Mouse (Mus musculus): ENCODE results near the gene Gm9046.
"Not testable (repeated sequence)": the region's sequence is repeated elsewhere in the genome, so short reads cannot be mapped to it uniquely, and the experiment has no call there.

Gm9046 gene

GRCm38 (mm10) chr10:118343155-118343554, at the start of gene Gm9046:
Gene Gm9046, minus strand, starts transcription at chr10:118343255.
- in situ Hi-C loops (cut with MseI, MboI) = not testable (repeated sequence)

- in situ Hi-C loops (cut with MseI, MboI) = no loop called here
Measured at GRCm38 (mm10) chr10:118370443-118370842, 27.4 kb upstream of the Gm9046 start.

DNA sequence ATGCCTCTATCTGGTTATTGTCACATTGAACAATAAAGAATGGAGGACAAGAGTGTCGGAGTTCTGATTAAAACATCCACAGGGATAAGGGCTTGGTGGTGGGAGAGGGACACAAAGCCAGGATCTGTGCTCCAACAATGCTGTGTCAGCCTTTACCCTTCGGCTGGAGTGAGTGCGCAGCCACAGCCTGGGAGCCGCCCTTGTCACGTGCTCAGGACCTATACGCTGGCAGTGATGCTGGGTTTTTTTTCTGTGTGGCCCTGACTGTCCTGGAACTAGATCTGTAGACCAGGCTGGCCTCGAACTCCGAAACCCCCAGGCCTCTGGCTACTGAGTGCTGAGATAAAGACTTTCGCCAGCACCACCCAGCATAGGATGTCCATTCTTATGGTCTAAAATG, 26.5 kb upstream of the Gm9046 start:
- in situ Hi-C loops (cut with MseI, MboI) = no loop called here

GRCm38 (mm10) chr10:118354005-118354404, 10.9 kb upstream of the Gm9046 start, which contains the start of gene Gm9049:
Gene Gm9049, minus strand, starts transcription at chr10:118354105.
- in situ Hi-C loops (cut with MseI, MboI) = not testable (repeated sequence)

DNA sequence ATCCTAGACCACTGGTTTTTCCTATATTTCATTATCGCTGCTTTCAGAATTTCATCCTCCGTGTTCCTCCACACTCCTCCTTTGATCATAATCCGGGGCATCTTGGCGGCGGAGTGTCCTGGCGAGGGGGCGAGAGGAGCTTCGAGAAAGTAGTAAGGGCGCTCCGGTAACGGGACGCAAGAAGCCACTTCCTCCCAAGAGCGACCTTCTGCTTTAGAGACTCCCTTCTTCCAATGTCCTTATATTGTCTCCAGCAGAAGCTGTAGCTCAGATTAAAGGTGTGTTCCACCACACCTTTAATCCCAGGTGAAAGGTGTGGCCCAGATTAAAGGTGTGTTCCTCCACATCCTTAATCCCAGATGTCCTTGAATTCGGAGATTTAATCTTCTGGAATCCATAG, 5.5 kb upstream of the Gm9046 start, which contains the start of gene Gm9048:
TSS of gene Gm9048 (minus strand) at position 101 of the 400 bp plus-strand sequence.
- in situ Hi-C loops (cut with MseI, MboI) = not testable (repeated sequence)

GRCm38 (mm10) chr10:118337731-118338130, 5.3 kb downstream of the Gm9046 start, which contains the start of gene Gm9045:
Gene Gm9045, minus strand, starts transcription at chr10:118337831.
- in situ Hi-C loops (cut with MseI, MboI) = not testable (repeated sequence)

- in situ Hi-C loops (cut with MseI, MboI) = not testable (repeated sequence)
Measured at GRCm38 (mm10) chr10:118332308-118332707, 10.7 kb downstream of the Gm9046 start, which contains the start of gene Gm9044. Gene Gm9044, minus strand, starts transcription at chr10:118332408.

- in situ Hi-C loops (cut with MseI, MboI) = not testable (repeated sequence)
Measured at GRCm38 (mm10) chr10:118326869-118327268, 16.2 kb downstream of the Gm9046 start, which contains the start of gene Gm9040. Gene Gm9040, minus strand, starts transcription at chr10:118326969.

DNA sequence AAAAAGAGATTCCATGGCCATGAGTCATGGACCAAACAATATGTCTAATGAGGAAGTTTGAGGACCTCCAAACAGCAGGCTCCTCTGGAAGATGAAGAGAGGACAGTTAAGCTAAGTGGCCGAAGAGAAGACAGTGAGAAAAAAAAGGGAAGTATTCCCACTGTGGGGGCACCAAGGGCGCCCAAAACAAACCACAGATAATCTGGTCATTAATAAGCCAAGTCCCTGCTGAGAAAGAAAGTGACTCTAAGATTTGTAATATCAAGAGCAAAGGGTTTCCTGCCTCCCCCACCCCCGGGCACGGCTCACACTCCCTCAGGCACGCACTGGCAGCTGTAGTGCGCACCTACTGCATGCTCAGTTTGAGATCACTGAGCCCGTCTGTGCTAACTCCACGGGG, 24.0 kb downstream of the Gm9046 start:
- in situ Hi-C loops (cut with MseI, MboI) = no loop called here

- in situ Hi-C loops (cut with MseI, MboI) = not testable (repeated sequence)
Measured at GRCm38 (mm10) chr10:118302133-118302532, 40.9 kb downstream of the Gm9046 start.

DNA sequence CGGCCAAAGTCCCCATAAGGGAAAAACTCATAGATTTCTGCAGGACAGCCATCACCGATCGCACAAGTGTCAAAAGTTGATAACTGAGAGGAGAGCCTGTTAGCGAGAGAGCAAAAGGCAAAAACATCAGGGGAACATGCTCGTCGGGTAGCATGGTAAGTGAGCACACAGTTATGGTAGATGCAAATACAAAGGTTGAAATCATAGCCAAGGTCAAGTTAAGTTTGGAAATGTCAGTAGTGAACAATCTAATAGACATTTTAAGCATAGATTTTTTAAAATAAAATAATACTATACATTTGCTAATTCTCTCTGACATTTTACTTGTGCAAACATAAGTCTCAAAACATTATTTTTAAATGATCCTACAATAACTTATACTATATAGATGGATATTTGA, 48.1 kb downstream of the Gm9046 start, which contains the start of gene Iltifb:
TSS of gene Iltifb (minus strand) at position 101 of the 400 bp plus-strand sequence.
- in situ Hi-C loops (cut with MseI, MboI) = no loop called here
